Mouse (Mus musculus) liver, embryonic 14.5 days (tissue): ENCODE measurements at regions not wholly inside any gene's neighbourhood (a gene's known extent, or its start where the extent isn't known, plus 50 kb on each side); places are given as distances from the start of the nearest gene placed in this dataset.

Experiments
- CTCF ChIP-seq: IDR thresholded peaks from 2 replicates; pipeline ENCODE4 v1.5.1; 2016; ENCODE audit warnings: antibody characterized with exemption, low read depth, control low read depth
- EP300 ChIP-seq: IDR thresholded peaks from 2 replicates; pipeline ENCODE4 v1.6.1; 2016; ENCODE audit warnings: antibody characterized with exemption, low read depth

DNA sequence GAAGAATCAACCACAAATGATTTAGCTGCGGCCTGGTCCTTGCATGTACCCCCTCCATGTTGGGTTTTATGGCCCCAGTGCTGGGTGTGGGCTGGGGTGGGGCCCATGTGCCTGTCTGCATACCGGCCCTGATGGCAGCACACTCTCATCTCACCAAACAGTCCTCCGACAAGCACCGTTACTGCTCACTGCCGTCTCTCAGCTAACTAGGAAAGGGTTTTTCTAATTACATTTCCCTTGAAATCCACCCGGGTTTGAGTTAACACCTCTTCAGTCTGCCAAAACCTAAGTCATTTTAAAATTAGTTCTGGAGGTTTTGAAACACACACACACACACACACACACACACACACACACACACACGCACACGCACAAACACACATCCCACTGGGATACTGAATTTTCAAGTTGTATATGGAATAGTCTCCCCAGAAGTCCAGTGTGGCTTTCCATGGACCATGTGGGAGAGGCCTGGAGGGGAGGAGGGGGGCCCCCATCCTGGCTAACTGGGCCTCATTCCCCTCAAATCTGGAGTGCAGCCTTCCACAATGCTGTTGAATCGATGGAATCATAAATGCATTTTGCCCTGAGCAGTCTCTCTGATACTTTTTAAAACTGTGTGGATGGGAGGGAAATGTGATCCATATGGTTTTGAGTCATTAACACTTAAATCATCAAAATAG lies 108.6 kb upstream of the Zmiz1 start:
- no peak for TF ChIP-seq CTCF
- no peak for TF ChIP-seq EP300
